ENCODE assay signal across 27 mouse cellular contexts in genomic region chr8:86338574-86339264, GRCm38 (mm10).
DNase-seq lines count a peak whose midpoint lies in the region; ATAC-seq and TF ChIP-seq lines count a peak whose summit lies in the region.
"Had no signal": no experiment of that assay in that cellular context is flagged by ENCODE, and none has a peak within 500 bp of the region (broad histone marks: within the 10 kb centered on the region; RNA-seq: fewer than 3 reads in every experiment).

No protein-coding gene starts in this region.

- 61% methylated on average over 18 of the region's 18 CpGs for WGBS in forebrain, embryonic 14.5 days
- WGBS in forebrain, embryonic 13.5 days, result 67% methylated on average over 18 of the region's 18 CpGs
- WGBS in hindbrain, embryonic 12.5 days, result 82% methylated on average over 18 of the region's 18 CpGs
- 67% methylated on average over 18 of the region's 18 CpGs for WGBS in hindbrain, postnatal 0 days
- WGBS in neural tube, embryonic 13.5 days, result 73% methylated on average over 18 of the region's 18 CpGs
- WGBS in neural tube, embryonic 15.5 days, result 67% methylated on average over 18 of the region's 18 CpGs

- no peaks in the 10 kb centered on the region for H3K9me3 ChIP-seq in forebrain, embryonic 14.5 days (replicated peaks; ENCODE audit: control insufficient read depth, low read length)
- H3K9me3 ChIP-seq in forebrain, embryonic 13.5 days (replicated peaks), result no peaks in the 10 kb centered on the region
- H3K9me3 ChIP-seq in hindbrain, embryonic 12.5 days (replicated peaks), result no peaks in the 10 kb centered on the region
- H3K9me3 ChIP-seq in hindbrain, postnatal 0 days (ENCODE audit: low read length), result no peaks in the 10 kb centered on the region
- no peaks in the 10 kb centered on the region for H3K9me3 ChIP-seq in neural tube, embryonic 13.5 days
- H3K9me3 ChIP-seq in neural tube, embryonic 15.5 days (replicated peaks), result no peaks in the 10 kb centered on the region
- H3K9me3 ChIP-seq: embryonic facial prominence, embryonic 13.5 days; heart, embryonic 13.5 days; intestine, embryonic 15.5 days; limb, embryonic 12.5 days; liver, embryonic 15.5 days; midbrain, embryonic 10.5 days; stomach, embryonic 15.5 days had no signal

- no peaks in the 10 kb centered on the region for H3K36me3 ChIP-seq in forebrain, embryonic 14.5 days (ENCODE audit: control insufficient read depth, insufficient read depth, low read length)
- H3K36me3 ChIP-seq in forebrain, embryonic 13.5 days (ENCODE audit: poor library complexity, severe bottlenecking), result no peaks in the 10 kb centered on the region
- H3K36me3 ChIP-seq in hindbrain, embryonic 12.5 days, result no peaks in the 10 kb centered on the region
- no peaks in the 10 kb centered on the region for H3K36me3 ChIP-seq in hindbrain, postnatal 0 days (ENCODE audit: insufficient read depth, low read length)
- no peaks in the 10 kb centered on the region for H3K36me3 ChIP-seq in neural tube, embryonic 13.5 days
- no peaks in the 10 kb centered on the region for H3K36me3 ChIP-seq in neural tube, embryonic 15.5 days
- H3K36me3 ChIP-seq: embryonic facial prominence, embryonic 13.5 days; heart, embryonic 13.5 days; intestine, embryonic 15.5 days; limb, embryonic 12.5 days; liver, embryonic 15.5 days; midbrain, embryonic 10.5 days; stomach, embryonic 15.5 days had no signal

- H3K27me3 ChIP-seq in forebrain, embryonic 14.5 days (replicated peaks; ENCODE audit: control insufficient read depth, insufficient read depth, low read length), result no peaks in the 10 kb centered on the region
- 0 out of 2 replicates have a peak, but pooled peaks cover 6% of the 10 kb centered on the region for H3K27me3 ChIP-seq in forebrain, embryonic 13.5 days
- no peaks in the 10 kb centered on the region for H3K27me3 ChIP-seq in hindbrain, embryonic 12.5 days
- H3K27me3 ChIP-seq in hindbrain, postnatal 0 days (ENCODE audit: insufficient read depth, low read length), result no peaks in the 10 kb centered on the region
- no peaks in the 10 kb centered on the region; the same call in 1 of the 2 replicates for H3K27me3 ChIP-seq in neural tube, embryonic 13.5 days
- no peaks in the 10 kb centered on the region for H3K27me3 ChIP-seq in neural tube, embryonic 15.5 days (replicated peaks)
- H3K27me3 ChIP-seq: embryonic facial prominence, embryonic 13.5 days; heart, embryonic 13.5 days; intestine, embryonic 15.5 days; limb, embryonic 12.5 days; liver, embryonic 15.5 days; stomach, embryonic 15.5 days had no signal

- DNase-seq in forebrain, embryonic 14.5 days (ENCODE audit: low spot score), result peak; percentile 28
- no peak for DNase-seq in hindbrain, postnatal 0 days (ENCODE audit: low spot score)
- no peak for DNase-seq in c-Kit-positive CD71-positive TER-119-positive erythroid progenitor cells, embryonic 14.5 days (ENCODE audit: low spot score)
- DNase-seq: adrenal gland, postnatal 10 days; cerebellum, adult 11-12 months; cerebellum, adult 9-11 months; gastrocnemius, postnatal 10 days; heart, postnatal 10 days; kidney, adult 2 months; kidney, postnatal 4 days; layer of hippocampus, adult 9-11 months; lung, embryonic 14.5 days; lung, postnatal 14 days; right cerebral cortex, postnatal 25 days; thymus, postnatal 14 days had no signal

- no peak overlapping the region for H3K4me2 ChIP-seq in forebrain, embryonic 14.5 days (ENCODE audit: low read length)
- no peak overlapping the region for H3K4me2 ChIP-seq in forebrain, embryonic 13.5 days
- no peak overlapping the region for H3K4me2 ChIP-seq in hindbrain, embryonic 12.5 days (replicated peaks)
- no peak overlapping the region for H3K4me2 ChIP-seq in hindbrain, postnatal 0 days (ENCODE audit: low read depth, low read length)
- no peak overlapping the region for H3K4me2 ChIP-seq in neural tube, embryonic 13.5 days
- H3K4me2 ChIP-seq in neural tube, embryonic 15.5 days, result no peak overlapping the region
- H3K4me2 ChIP-seq: embryonic facial prominence, embryonic 13.5 days; heart, embryonic 13.5 days; intestine, embryonic 15.5 days; limb, embryonic 12.5 days; liver, embryonic 15.5 days; lung, embryonic 14.5 days; stomach, embryonic 15.5 days had no signal

- no peak for TF ChIP-seq CTCF in hindbrain, postnatal 0 days (IDR thresholded peaks at IDR 0.05; ENCODE audit: low read depth)

- H3K4me1 ChIP-seq in forebrain, embryonic 14.5 days (ENCODE audit: control insufficient read depth, insufficient read depth, low read length), result 0 out of 2 replicates have a peak, but pooled peaks cover 3% of the 10 kb centered on the region
- peaks cover 4% of the 10 kb centered on the region; the same call in 1 of the 2 replicates for H3K4me1 ChIP-seq in forebrain, embryonic 13.5 days
- H3K4me1 ChIP-seq in hindbrain, embryonic 12.5 days, result peaks cover 4% of the 10 kb centered on the region
- H3K4me1 ChIP-seq in hindbrain, postnatal 0 days (ENCODE audit: insufficient read depth, low read length), result peaks cover 11% of the 10 kb centered on the region
- peaks cover 23% of the 10 kb centered on the region for H3K4me1 ChIP-seq in neural tube, embryonic 13.5 days (replicated peaks)
- peaks cover 21% of the 10 kb centered on the region for H3K4me1 ChIP-seq in neural tube, embryonic 15.5 days
- H3K4me1 ChIP-seq: embryonic facial prominence, embryonic 13.5 days; intestine, embryonic 15.5 days; liver, embryonic 15.5 days; stomach, embryonic 15.5 days had no signal

- ATAC-seq in forebrain, embryonic 14.5 days, result no peak
- no peak; the same call in 1 of the 2 replicates for ATAC-seq in forebrain, embryonic 13.5 days
- no peak for ATAC-seq in hindbrain, embryonic 12.5 days (ENCODE audit: low FRiP score)
- ATAC-seq in hindbrain, postnatal 0 days, result no peak
- no peak for ATAC-seq in neural tube, embryonic 13.5 days (ENCODE audit: low read depth)
- ATAC-seq in neural tube, embryonic 15.5 days (ENCODE audit: low FRiP score), result no peak
- ATAC-seq: intestine, embryonic 15.5 days had no signal

- H3K9ac ChIP-seq in forebrain, embryonic 14.5 days (ENCODE audit: low read length), result no peak overlapping the region
- H3K9ac ChIP-seq in forebrain, embryonic 13.5 days, result no peak overlapping the region
- H3K9ac ChIP-seq in hindbrain, embryonic 12.5 days, result no peak overlapping the region
- no peak overlapping the region for H3K9ac ChIP-seq in hindbrain, postnatal 0 days (replicated peaks; ENCODE audit: low read length)
- no peak overlapping the region for H3K9ac ChIP-seq in neural tube, embryonic 13.5 days
- no peak overlapping the region for H3K9ac ChIP-seq in neural tube, embryonic 15.5 days (replicated peaks)
- H3K9ac ChIP-seq: embryonic facial prominence, embryonic 13.5 days; heart, embryonic 13.5 days; intestine, embryonic 15.5 days; limb, embryonic 12.5 days; liver, embryonic 15.5 days; lung, embryonic 14.5 days; stomach, embryonic 15.5 days had no signal

- H3K27ac ChIP-seq in forebrain, embryonic 14.5 days (ENCODE audit: low read depth, low read length), result no peak overlapping the region
- no peak overlapping the region for H3K27ac ChIP-seq in forebrain, embryonic 13.5 days
- peak overlapping the region; percentile 1; the same call in 1 of the 2 replicates for H3K27ac ChIP-seq in hindbrain, embryonic 12.5 days
- H3K27ac ChIP-seq in hindbrain, postnatal 0 days, result no peak overlapping the region
- H3K27ac ChIP-seq in neural tube, embryonic 13.5 days (replicated peaks), result peak overlapping the region; percentile 64; the same call in 1 of the 2 replicates
- H3K27ac ChIP-seq in neural tube, embryonic 15.5 days (replicated peaks), result no peak overlapping the region
- H3K27ac ChIP-seq: embryonic facial prominence, embryonic 13.5 days; heart, embryonic 13.5 days; intestine, embryonic 15.5 days; kidney, postnatal 0 days; limb, embryonic 12.5 days; liver, embryonic 15.5 days; midbrain, embryonic 10.5 days; stomach, embryonic 15.5 days had no signal

- H3K4me3 ChIP-seq in forebrain, embryonic 14.5 days (ENCODE audit: low read depth, low read length), result no peak overlapping the region
- no peak overlapping the region for H3K4me3 ChIP-seq in forebrain, embryonic 13.5 days
- H3K4me3 ChIP-seq in hindbrain, embryonic 12.5 days, result no peak overlapping the region
- no peak overlapping the region for H3K4me3 ChIP-seq in hindbrain, postnatal 0 days (ENCODE audit: low read length)
- H3K4me3 ChIP-seq in neural tube, embryonic 13.5 days, result no peak overlapping the region
- no peak overlapping the region for H3K4me3 ChIP-seq in neural tube, embryonic 15.5 days (replicated peaks)
- H3K4me3 ChIP-seq: embryonic facial prominence, embryonic 13.5 days; heart, embryonic 13.5 days; intestine, embryonic 15.5 days; limb, embryonic 12.5 days; liver, embryonic 15.5 days; midbrain, embryonic 10.5 days; stomach, embryonic 15.5 days had no signal

Comparison
In these comparisons a context has a peak if more than half of its experiments do, and no peak if none do; other contexts are left out.
1. H3K27ac ChIP-seq: peak in hindbrain, embryonic 12.5 days (single experiment) and neural tube, embryonic 13.5 days (single experiment); none in forebrain, embryonic 14.5 days (single experiment), forebrain, embryonic 13.5 days (single experiment), hindbrain, postnatal 0 days (single experiment) and neural tube, embryonic 15.5 days (single experiment).